Mouse (Mus musculus): ENCODE results near the gene Ddah2. TPM values are rescaled to one million over a fixed set of nuclear protein-coding genes. Genes with fewer than 3 reads are reported as not detected.

Ddah2 gene
- polyA plus RNA-seq, 1 experiment, result 9.4 TPM

- Histone ChIP-seq H3K4me1 (ENCODE audit: control insufficient read depth, insufficient read depth, insufficient read length, low read length) (peaks cover 10% of the 10 kb centered on the region; the same call in 1 of the 2 replicates), H3K27ac (replicated peaks; ENCODE audit: low read depth, low read length) (peak overlapping the region; percentile 99), H3K4me3 (ENCODE audit: insufficient read depth, low read depth, low read length) (peak overlapping the region; percentile 66)
Measured at GRCm38 (mm10) chr17:35052271-35052798, 6.5 kb upstream of the Ddah2 start.

GRCm38 (mm10) chr17:35055691-35056495 is 2.9 kb upstream of the Ddah2 start:
- Histone ChIP-seq H3K4me1 (ENCODE audit: control insufficient read depth, insufficient read depth, insufficient read length, low read length) (no peaks in the 10 kb centered on the region; the same call in 1 of the 2 replicates), H3K27ac (replicated peaks; ENCODE audit: low read depth, low read length) (peak overlapping the region; percentile 45; the same call in 1 of the 2 replicates)

GRCm38 (mm10) chr17:35057090-35057489 is 1.7 kb upstream of the Ddah2 start:
- Histone ChIP-seq H3K4me1 (ENCODE audit: control insufficient read depth, insufficient read depth, insufficient read length, low read length) (no peaks in the 10 kb centered on the region; the same call in 1 of the 2 replicates), H3K4me3 (ENCODE audit: insufficient read depth, low read depth, low read length) (no peak overlapping the region), H3K27ac (replicated peaks; ENCODE audit: low read depth, low read length) (no peak overlapping the region)

More at GRCm38 (mm10) chr17:35055691-35056495, 2.9 kb upstream of the Ddah2 start:
- no peak overlapping the region for H3K4me3 ChIP-seq (ENCODE audit: insufficient read depth, low read depth, low read length)

- H3K27ac ChIP-seq (replicated peaks; ENCODE audit: low read depth, low read length), result peak overlapping the region; percentile 37; the same call in 1 of the 2 replicates
- H3K4me1 ChIP-seq (ENCODE audit: control insufficient read depth, insufficient read depth, insufficient read length, low read length), result no peaks in the 10 kb centered on the region; the same call in 1 of the 2 replicates
- no peak overlapping the region for H3K4me3 ChIP-seq (ENCODE audit: insufficient read depth, low read depth, low read length)
Measured at GRCm38 (mm10) chr17:35058316-35058715, 519 bp upstream of the Ddah2 start.

- no peak overlapping the region for H3K27ac ChIP-seq (replicated peaks; ENCODE audit: low read depth, low read length)
- H3K4me3 ChIP-seq (ENCODE audit: insufficient read depth, low read depth, low read length), result peak overlapping the region; percentile 89
- H3K4me1 ChIP-seq (ENCODE audit: control insufficient read depth, insufficient read depth, insufficient read length, low read length), result no peaks in the 10 kb centered on the region; the same call in 1 of the 2 replicates
Measured at GRCm38 (mm10) chr17:35060071-35060470, 1.2 kb downstream of the Ddah2 start.

- Histone ChIP-seq H3K27ac (replicated peaks; ENCODE audit: low read depth, low read length) (no peak overlapping the region), H3K4me1 (ENCODE audit: control insufficient read depth, insufficient read depth, insufficient read length, low read length) (no peaks in the 10 kb centered on the region; the same call in 1 of the 2 replicates), H3K4me3 (ENCODE audit: insufficient read depth, low read depth, low read length) (peak overlapping the region; percentile 89; the same call in 1 of the 2 replicates)
Measured at GRCm38 (mm10) chr17:35060737-35061297, 2.0 kb downstream of the Ddah2 start.

- H3K4me3 ChIP-seq (ENCODE audit: insufficient read depth, low read depth, low read length), result no peak overlapping the region
- no peaks in the 10 kb centered on the region; the same call in 1 of the 2 replicates for H3K4me1 ChIP-seq (ENCODE audit: control insufficient read depth, insufficient read depth, insufficient read length, low read length)
- no peak overlapping the region for H3K27ac ChIP-seq (replicated peaks; ENCODE audit: low read depth, low read length)
Measured at GRCm38 (mm10) chr17:35061299-35061698, 2.5 kb downstream of the Ddah2 start.

GRCm38 (mm10) chr17:35063466-35063865 is 4.6 kb downstream of the Ddah2 start:
- H3K4me1 ChIP-seq (ENCODE audit: control insufficient read depth, insufficient read depth, insufficient read length, low read length), result no peaks in the 10 kb centered on the region; the same call in 1 of the 2 replicates
- H3K27ac ChIP-seq (replicated peaks; ENCODE audit: low read depth, low read length), result no peak overlapping the region
- no peak overlapping the region for H3K4me3 ChIP-seq (ENCODE audit: insufficient read depth, low read depth, low read length)

GRCm38 (mm10) chr17:35064378-35064877 is 5.6 kb downstream of the Ddah2 start:
- 0 out of 2 replicates have a peak overlapping the region, but pooled peaks have one; percentile 42 for H3K4me3 ChIP-seq (ENCODE audit: insufficient read depth, low read depth, low read length)
- no peak overlapping the region for H3K27ac ChIP-seq (replicated peaks; ENCODE audit: low read depth, low read length)

GRCm38 (mm10) chr17:35064951-35065947 is 6.4 kb downstream of the Ddah2 start, which contains the start of gene Ly6g6c:
Gene Ly6g6c (plus strand): TSS chr17:35065388.
- no peaks in the 10 kb centered on the region for H3K4me1 ChIP-seq (ENCODE audit: control insufficient read depth, insufficient read depth, insufficient read length, low read length)
- no peak within 1 kb of the TSS for H3K27ac ChIP-seq (replicated peaks; ENCODE audit: low read depth, low read length)
- H3K4me3 ChIP-seq (ENCODE audit: insufficient read depth, low read depth, low read length), result peak within 1 kb of the TSS; percentile 42

More at GRCm38 (mm10) chr17:35064378-35064877, 5.6 kb downstream of the Ddah2 start:
- no peaks in the 10 kb centered on the region for H3K4me1 ChIP-seq (ENCODE audit: control insufficient read depth, insufficient read depth, insufficient read length, low read length)

- Histone ChIP-seq H3K27ac (replicated peaks; ENCODE audit: low read depth, low read length) (no peak within 1 kb of the TSS), H3K4me1 (ENCODE audit: control insufficient read depth, insufficient read depth, insufficient read length, low read length) (no peaks in the 10 kb centered on the region), H3K4me3 (ENCODE audit: insufficient read depth, low read depth, low read length) (peak within 1 kb of the TSS; percentile 42)
Measured at GRCm38 (mm10) chr17:35066084-35066483, 7.2 kb downstream of the Ddah2 start, which contains the start of gene Mpig6b. Gene Mpig6b (minus strand): TSS chr17:35066184.

- H3K27ac ChIP-seq (replicated peaks; ENCODE audit: low read depth, low read length), result no peak overlapping the region
- H3K4me3 ChIP-seq (ENCODE audit: insufficient read depth, low read depth, low read length), result no peak overlapping the region
- H3K4me1 ChIP-seq (ENCODE audit: control insufficient read depth, insufficient read depth, insufficient read length, low read length), result no peaks in the 10 kb centered on the region
Measured at GRCm38 (mm10) chr17:35068213-35068914, 9.5 kb downstream of the Ddah2 start.

- H3K4me3 ChIP-seq (ENCODE audit: insufficient read depth, low read depth, low read length), result no peak overlapping the region
- no peaks in the 10 kb centered on the region for H3K4me1 ChIP-seq (ENCODE audit: control insufficient read depth, insufficient read depth, insufficient read length, low read length)
- H3K27ac ChIP-seq (replicated peaks; ENCODE audit: low read depth, low read length), result no peak overlapping the region
Measured at GRCm38 (mm10) chr17:35070556-35071229, 11.9 kb downstream of the Ddah2 start.

All from brown adipose tissue, adult 24 weeks (tissue).